Mouse (Mus musculus): ENCODE measurements at regions not wholly inside any gene's neighbourhood (a gene's known extent, or its start where the extent isn't known, plus 50 kb on each side); places are given as distances from the start of the nearest gene placed in this dataset.
"Not testable (repeated sequence)": the region's sequence is repeated elsewhere in the genome, so short reads cannot be mapped to it uniquely, and the experiment has no call there.

DNA sequence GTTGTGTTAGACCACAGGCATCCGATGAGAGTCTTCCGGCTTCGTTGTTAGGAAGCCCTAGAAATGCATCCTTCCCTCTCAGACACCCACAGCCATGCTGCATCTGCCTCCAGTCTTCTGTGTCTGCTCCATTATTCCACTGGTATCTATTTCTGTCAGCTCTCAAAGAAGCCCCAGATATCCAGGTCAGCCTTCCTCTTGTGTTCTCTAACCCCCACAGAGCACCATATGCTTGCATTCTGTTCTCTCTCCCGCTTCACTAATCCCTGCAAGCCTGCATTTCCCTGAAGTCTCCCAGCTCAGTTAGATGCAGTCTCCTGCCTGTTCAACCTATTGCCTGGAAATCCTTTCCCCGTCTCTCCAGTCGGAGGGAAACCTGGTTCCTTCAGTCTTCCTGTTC is 53.6 kb upstream of the Wdfy3 start:
- Histone ChIP-seq H3K27ac (ENCODE audit: low read length) (no peak overlapping the region), H3K9me3 (replicated peaks; ENCODE audit: control insufficient read depth, low read length) (no peaks in the 10 kb centered on the region), H3K27me3 (ENCODE audit: control insufficient read depth, insufficient read depth, low read length) (no peaks in the 10 kb centered on the region), H3K9ac (ENCODE audit: low read length) (no peak overlapping the region), H3K36me3 (ENCODE audit: control insufficient read depth, insufficient read depth, low read length) (no peaks in the 10 kb centered on the region), H3K4me1 (ENCODE audit: control insufficient read depth, insufficient read depth, low read length) (no peaks in the 10 kb centered on the region), H3K4me2 (ENCODE audit: low read depth, low read length) (no peak overlapping the region), H3K4me3 (replicated peaks; ENCODE audit: low read length) (no peak overlapping the region)
- WGBS: 61% methylated on average over 6 of the region's 6 CpGs
- no peak for ATAC-seq (ENCODE audit: insufficient read depth, low FRiP score)

DNA sequence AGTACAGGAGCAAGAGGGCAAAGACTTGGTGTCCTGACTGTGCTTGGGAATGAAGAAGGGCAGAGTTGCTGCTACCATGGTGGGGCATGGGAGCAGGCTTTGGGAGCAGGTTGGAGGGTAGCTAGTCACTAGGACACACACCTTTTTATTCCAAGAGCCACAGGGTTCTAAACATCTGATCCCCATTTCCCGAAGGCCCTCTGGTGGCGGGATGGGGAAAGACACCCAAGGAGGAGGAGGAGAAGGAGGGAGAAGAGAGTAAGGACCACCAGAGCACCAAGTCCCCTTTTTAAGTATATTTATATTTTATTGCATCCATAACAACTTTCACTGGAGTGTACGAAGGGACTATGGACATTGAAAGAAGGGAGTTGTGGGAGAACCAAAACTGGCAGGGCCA is 57.0 kb upstream of the Wdfy3 start:
- Histone ChIP-seq H3K36me3 (ENCODE audit: control insufficient read depth, insufficient read depth, low read length) (no peaks in the 10 kb centered on the region), H3K27ac (ENCODE audit: low read length) (no peak overlapping the region), H3K4me1 (ENCODE audit: control insufficient read depth, insufficient read depth, low read length) (no peaks in the 10 kb centered on the region), H3K9ac (ENCODE audit: low read length) (no peak overlapping the region), H3K27me3 (ENCODE audit: control insufficient read depth, insufficient read depth, low read length) (no peaks in the 10 kb centered on the region), H3K4me2 (ENCODE audit: low read depth, low read length) (no peak overlapping the region), H3K4me3 (replicated peaks; ENCODE audit: low read length) (no peak overlapping the region), H3K9me3 (replicated peaks; ENCODE audit: control insufficient read depth, low read length) (no peaks in the 10 kb centered on the region)
- 13% methylated on average over 3 of the region's 3 CpGs for WGBS
- ATAC-seq (ENCODE audit: insufficient read depth, low FRiP score): no peak

DNA sequence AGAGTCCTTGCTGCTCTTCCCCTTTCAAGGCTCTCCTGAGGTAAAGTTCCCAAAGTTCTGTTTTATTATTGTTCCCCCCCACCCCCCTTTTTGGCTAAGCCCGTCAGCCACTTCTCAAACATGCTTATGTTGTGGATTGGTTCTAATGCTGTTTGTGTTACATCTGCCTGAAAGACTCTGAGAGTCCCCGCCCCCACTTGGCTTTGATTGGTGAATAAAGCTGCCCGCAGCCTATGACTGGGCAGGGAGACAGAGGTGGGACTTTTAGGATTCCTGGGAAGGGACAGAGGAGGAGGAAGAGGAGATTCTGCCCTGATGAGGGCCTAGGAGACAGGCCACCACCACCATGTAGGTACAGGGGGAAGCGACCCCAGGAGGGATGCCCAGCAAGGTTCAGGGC is 78.3 kb upstream of the Wdfy3 start:
- Histone ChIP-seq H3K4me3 (replicated peaks; ENCODE audit: low read length) (no peak overlapping the region), H3K27ac (ENCODE audit: low read length) (no peak overlapping the region), H3K27me3 (ENCODE audit: control insufficient read depth, insufficient read depth, low read length) (no peaks in the 10 kb centered on the region), H3K36me3 (ENCODE audit: control insufficient read depth, insufficient read depth, low read length) (no peaks in the 10 kb centered on the region), H3K4me2 (ENCODE audit: low read depth, low read length) (no peak overlapping the region), H3K9ac (ENCODE audit: low read length) (no peak overlapping the region), H3K9me3 (replicated peaks; ENCODE audit: control insufficient read depth, low read length) (no peaks in the 10 kb centered on the region), H3K4me1 (ENCODE audit: control insufficient read depth, insufficient read depth, low read length) (no peaks in the 10 kb centered on the region)
- WGBS: 76% methylated on average over 4 of the region's 4 CpGs
- no peak for ATAC-seq (ENCODE audit: insufficient read depth, low FRiP score)

DNA sequence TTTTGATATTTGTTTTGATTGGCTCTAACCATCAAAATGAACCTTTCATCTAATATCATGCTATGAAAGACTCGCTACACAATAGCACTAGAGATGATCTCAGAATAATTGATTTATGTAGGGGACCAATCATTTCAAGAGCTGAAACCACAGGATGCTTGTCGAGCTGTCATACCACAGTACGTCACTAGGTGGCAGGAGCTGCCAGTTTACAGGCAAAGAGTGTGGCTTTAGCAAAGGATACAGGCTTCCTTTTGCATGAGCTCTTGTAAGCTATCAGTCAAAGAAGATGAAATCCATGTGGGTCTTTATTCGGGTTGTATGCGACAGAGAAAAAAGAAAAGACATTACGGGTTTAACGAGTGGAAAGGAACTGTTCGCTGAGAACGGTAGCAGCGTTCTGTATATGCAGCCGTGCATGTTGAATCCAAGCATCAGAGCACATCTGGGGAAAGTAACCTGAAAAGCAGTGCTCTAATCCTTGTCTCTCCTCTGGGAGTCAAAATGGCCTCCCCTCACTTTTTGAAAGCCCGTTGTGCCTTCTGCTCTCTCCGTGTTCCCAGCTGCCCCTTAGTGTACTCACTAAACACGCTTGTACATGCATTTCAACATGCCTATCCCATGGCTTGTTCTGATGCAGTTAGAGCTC is 79.9 kb upstream of the Wdfy3 start:
- Histone ChIP-seq H3K9ac (ENCODE audit: low read length) (no peak overlapping the region), H3K4me1 (ENCODE audit: control insufficient read depth, insufficient read depth, low read length) (no peaks in the 10 kb centered on the region), H3K4me2 (ENCODE audit: low read depth, low read length) (no peak overlapping the region), H3K9me3 (replicated peaks; ENCODE audit: control insufficient read depth, low read length) (no peaks in the 10 kb centered on the region), H3K27me3 (ENCODE audit: control insufficient read depth, insufficient read depth, low read length) (no peaks in the 10 kb centered on the region), H3K4me3 (replicated peaks; ENCODE audit: low read length) (no peak overlapping the region), H3K36me3 (ENCODE audit: control insufficient read depth, insufficient read depth, low read length) (no peaks in the 10 kb centered on the region), H3K27ac (ENCODE audit: low read length) (no peak overlapping the region)
- WGBS: 36% methylated on average over 14 of the region's 14 CpGs
- no peak for ATAC-seq (ENCODE audit: insufficient read depth, low FRiP score)

DNA sequence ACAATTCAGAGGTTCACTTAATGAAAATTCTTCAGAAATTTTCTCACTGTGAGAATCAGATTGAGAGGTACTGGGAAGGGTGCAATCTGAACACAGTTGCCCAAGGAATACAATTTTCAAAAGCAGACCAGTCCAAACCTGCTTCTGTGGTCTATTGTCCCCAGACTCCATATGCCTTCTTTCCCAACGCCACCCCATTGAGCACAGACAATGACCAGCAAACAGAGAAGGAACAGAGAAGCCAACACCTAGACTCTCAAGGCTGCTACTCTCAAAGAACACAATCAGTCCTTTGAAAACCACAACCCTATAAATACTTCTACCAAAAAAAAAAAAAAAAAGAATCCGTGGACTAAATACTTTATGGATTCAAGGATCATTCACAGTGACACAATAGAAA is 89.9 kb upstream of the Wdfy3 start:
- H3K9me3 ChIP-seq (replicated peaks; ENCODE audit: control insufficient read depth, low read length): no peaks in the 10 kb centered on the region
- H3K27me3 ChIP-seq (ENCODE audit: control insufficient read depth, insufficient read depth, low read length): no peaks in the 10 kb centered on the region
- no peak for ATAC-seq (ENCODE audit: insufficient read depth, low FRiP score)
- 59% methylated on average over 2 of the region's 2 CpGs for WGBS
- no peak overlapping the region for H3K27ac ChIP-seq (ENCODE audit: low read length)
- H3K9ac ChIP-seq (ENCODE audit: low read length): no peak overlapping the region
- H3K4me2 ChIP-seq (ENCODE audit: low read depth, low read length): no peak overlapping the region
- H3K4me3 ChIP-seq (replicated peaks; ENCODE audit: low read length): no peak overlapping the region
- no peaks in the 10 kb centered on the region for H3K36me3 ChIP-seq (ENCODE audit: control insufficient read depth, insufficient read depth, low read length)
- H3K4me1 ChIP-seq (ENCODE audit: control insufficient read depth, insufficient read depth, low read length): no peaks in the 10 kb centered on the region

DNA sequence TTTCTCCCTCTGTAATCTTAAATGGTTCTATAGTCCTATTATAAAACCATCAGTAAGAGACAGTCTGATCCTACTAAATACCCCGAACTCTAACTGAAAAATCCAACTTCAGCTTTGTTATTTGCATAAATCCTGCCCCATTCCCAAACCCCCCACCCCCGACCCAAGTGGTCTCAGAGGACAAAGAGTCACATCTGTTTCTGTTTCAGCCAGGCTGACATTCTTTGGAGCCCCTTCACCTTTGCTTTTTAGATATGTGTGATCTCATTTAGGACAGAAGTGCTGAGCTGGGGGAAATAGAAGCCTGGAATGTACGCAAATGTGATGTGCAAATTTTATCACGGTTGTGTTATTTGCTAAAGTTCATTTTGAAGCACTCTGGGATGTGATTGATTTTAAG is 98.3 kb upstream of the Wdfy3 start:
- no peaks in the 10 kb centered on the region for H3K4me1 ChIP-seq (ENCODE audit: control insufficient read depth, insufficient read depth, low read length)
- WGBS: 35% methylated on average over 4 of the region's 4 CpGs
- ATAC-seq (ENCODE audit: insufficient read depth, low FRiP score): no peak

DNA sequence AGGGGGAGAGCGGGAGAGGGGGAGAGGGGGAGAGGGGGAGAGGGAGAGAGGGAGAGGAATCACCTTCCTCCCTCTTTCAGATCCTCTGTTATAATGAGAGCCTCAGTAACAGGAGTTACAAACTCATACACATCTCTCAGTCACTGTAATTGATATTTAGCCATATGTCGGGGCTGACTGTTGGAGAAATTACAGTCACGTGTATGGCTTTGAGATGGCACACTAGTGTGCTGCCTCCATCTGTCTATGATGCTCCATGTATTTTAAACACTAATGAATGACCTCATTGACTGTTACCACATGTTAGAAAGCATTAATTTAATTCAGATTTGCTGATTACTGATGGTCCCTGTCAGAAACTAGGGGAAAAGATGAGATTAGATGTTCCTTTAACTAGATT is 102.1 kb upstream of the Wdfy3 start:
- Histone ChIP-seq H3K9ac (ENCODE audit: low read length) (no peak overlapping the region), H3K36me3 (ENCODE audit: control insufficient read depth, insufficient read depth, low read length) (no peaks in the 10 kb centered on the region), H3K27me3 (ENCODE audit: control insufficient read depth, insufficient read depth, low read length) (no peaks in the 10 kb centered on the region), H3K4me1 (ENCODE audit: control insufficient read depth, insufficient read depth, low read length) (no peaks in the 10 kb centered on the region), H3K4me3 (replicated peaks; ENCODE audit: low read length) (no peak overlapping the region), H3K9me3 (replicated peaks; ENCODE audit: control insufficient read depth, low read length) (no peaks in the 10 kb centered on the region), H3K27ac (ENCODE audit: low read length) (no peak overlapping the region), H3K4me2 (ENCODE audit: low read depth, low read length) (no peak overlapping the region)
- no peak for ATAC-seq (ENCODE audit: insufficient read depth, low FRiP score)
- WGBS: 69% methylated on average over 2 of the region's 3 CpGs

More for the DNA sequence above, 98.3 kb upstream of the Wdfy3 start:
- no peaks in the 10 kb centered on the region for H3K9me3 ChIP-seq (replicated peaks; ENCODE audit: control insufficient read depth, low read length)
- no peak overlapping the region for H3K9ac ChIP-seq (ENCODE audit: low read length)
- H3K27me3 ChIP-seq (ENCODE audit: control insufficient read depth, insufficient read depth, low read length): no peaks in the 10 kb centered on the region
- H3K4me3 ChIP-seq (replicated peaks; ENCODE audit: low read length): no peak overlapping the region
- no peak overlapping the region for H3K4me2 ChIP-seq (ENCODE audit: low read depth, low read length)
- H3K27ac ChIP-seq (ENCODE audit: low read length): no peak overlapping the region
- H3K36me3 ChIP-seq (ENCODE audit: control insufficient read depth, insufficient read depth, low read length): no peaks in the 10 kb centered on the region

DNA sequence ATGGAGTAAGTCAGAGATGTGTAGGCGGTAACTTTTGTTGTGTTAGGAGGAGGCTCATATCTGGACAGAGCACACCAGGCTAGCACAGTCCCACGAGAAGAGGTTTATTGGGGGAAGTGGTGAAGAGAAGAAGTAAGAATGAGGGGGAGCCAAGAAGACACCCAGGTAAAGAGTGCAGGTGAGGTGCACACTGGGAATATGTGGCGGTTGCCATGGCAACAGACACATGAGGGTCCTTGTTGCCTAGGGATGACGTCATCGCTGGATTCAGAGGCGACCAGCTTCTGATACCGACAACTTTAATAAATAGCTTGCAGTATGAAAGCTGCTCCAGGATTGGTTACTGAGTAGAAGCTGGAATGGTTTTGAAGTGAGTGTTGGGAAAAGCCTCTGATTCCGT is 110.5 kb upstream of the Wdfy3 start:
- no peak overlapping the region for H3K27ac ChIP-seq (ENCODE audit: low read length)
- no peaks in the 10 kb centered on the region for H3K27me3 ChIP-seq (ENCODE audit: control insufficient read depth, insufficient read depth, low read length)
- ATAC-seq (ENCODE audit: insufficient read depth, low FRiP score): no peak
- no peak overlapping the region for H3K4me3 ChIP-seq (replicated peaks; ENCODE audit: low read length)
- H3K36me3 ChIP-seq (ENCODE audit: control insufficient read depth, insufficient read depth, low read length): no peaks in the 10 kb centered on the region
- H3K9ac ChIP-seq (ENCODE audit: low read length): no peak overlapping the region
- H3K4me1 ChIP-seq (ENCODE audit: control insufficient read depth, insufficient read depth, low read length): no peaks in the 10 kb centered on the region
- no peak overlapping the region for H3K4me2 ChIP-seq (ENCODE audit: low read depth, low read length)
- no peaks in the 10 kb centered on the region for H3K9me3 ChIP-seq (replicated peaks; ENCODE audit: control insufficient read depth, low read length)
- 85% methylated on average over 8 of the region's 8 CpGs for WGBS

DNA sequence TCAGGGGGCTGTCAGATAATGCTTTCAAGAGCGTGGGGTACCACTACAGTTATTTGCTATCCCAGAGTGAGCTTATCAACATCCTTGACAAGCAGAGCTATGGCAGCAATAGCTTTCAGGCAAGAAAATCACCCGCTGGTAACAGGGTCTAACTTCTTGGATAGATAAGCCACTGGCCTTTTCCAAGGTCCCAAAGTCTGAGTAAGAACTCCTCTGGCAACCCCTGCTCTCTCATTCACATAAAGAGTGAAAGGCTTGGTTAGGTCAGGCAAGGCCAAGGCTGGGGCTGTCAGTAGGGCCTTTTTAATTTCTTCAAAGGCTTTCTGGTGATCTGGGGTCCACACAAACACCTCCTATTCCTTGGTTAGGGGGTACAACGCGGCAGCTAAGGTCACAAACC is 119.2 kb upstream of the Wdfy3 start:
- not testable (repeated sequence) for H3K27ac ChIP-seq (ENCODE audit: low read length); H3K27me3 ChIP-seq (ENCODE audit: control insufficient read depth, insufficient read depth, low read length); H3K4me3 ChIP-seq (replicated peaks; ENCODE audit: low read length); ATAC-seq (ENCODE audit: insufficient read depth, low FRiP score); H3K9ac ChIP-seq (ENCODE audit: low read length); H3K36me3 ChIP-seq (ENCODE audit: control insufficient read depth, insufficient read depth, low read length); H3K4me2 ChIP-seq (ENCODE audit: low read depth, low read length); H3K4me1 ChIP-seq (ENCODE audit: control insufficient read depth, insufficient read depth, low read length); H3K9me3 ChIP-seq (replicated peaks; ENCODE audit: control insufficient read depth, low read length)
- 72% methylated on average over 4 of the region's 4 CpGs for WGBS

DNA sequence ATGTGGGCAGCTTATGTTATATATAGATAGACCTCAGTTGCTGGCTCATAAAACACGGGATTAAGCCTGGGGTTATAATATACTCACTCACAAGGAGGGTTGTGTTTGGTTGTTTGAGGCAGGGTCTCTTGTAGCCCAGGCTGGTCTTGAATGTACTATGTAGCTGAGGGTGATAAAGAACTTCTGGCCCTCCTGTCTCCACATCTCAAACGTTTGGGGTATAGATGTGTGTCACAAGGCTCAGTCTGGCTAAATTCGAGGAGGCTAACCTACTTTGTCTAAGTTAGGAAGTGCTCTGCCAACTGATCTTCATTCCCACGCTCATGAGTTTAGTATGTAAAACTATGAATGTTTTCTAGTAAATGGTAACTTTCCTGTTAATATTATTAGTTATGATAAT is 136.7 kb upstream of the Wdfy3 start:
- Histone ChIP-seq H3K27ac (ENCODE audit: low read length) (no peak overlapping the region), H3K9ac (ENCODE audit: low read length) (no peak overlapping the region), H3K9me3 (replicated peaks; ENCODE audit: control insufficient read depth, low read length) (no peaks in the 10 kb centered on the region), H3K4me3 (replicated peaks; ENCODE audit: low read length) (no peak overlapping the region), H3K27me3 (ENCODE audit: control insufficient read depth, insufficient read depth, low read length) (no peaks in the 10 kb centered on the region), H3K36me3 (ENCODE audit: control insufficient read depth, insufficient read depth, low read length) (no peaks in the 10 kb centered on the region), H3K4me2 (ENCODE audit: low read depth, low read length) (no peak overlapping the region), H3K4me1 (ENCODE audit: control insufficient read depth, insufficient read depth, low read length) (no peaks in the 10 kb centered on the region)
- WGBS: 47% methylated on average over 4 of the region's 4 CpGs
- no peak for ATAC-seq (ENCODE audit: insufficient read depth, low FRiP score)
